Mouse (Mus musculus): ENCODE measurements around the gene Nipsnap1. TPM values are rescaled to one million over a fixed set of nuclear protein-coding genes. Genes with fewer than 3 reads are reported as not detected.

The Nipsnap1 gene
- polyA plus RNA-seq (2015; fragmentation: Nextera tagmentation; extraction: Ambion mirVana): 75.2 and 78.7 TPM in 2 replicates

DNA sequence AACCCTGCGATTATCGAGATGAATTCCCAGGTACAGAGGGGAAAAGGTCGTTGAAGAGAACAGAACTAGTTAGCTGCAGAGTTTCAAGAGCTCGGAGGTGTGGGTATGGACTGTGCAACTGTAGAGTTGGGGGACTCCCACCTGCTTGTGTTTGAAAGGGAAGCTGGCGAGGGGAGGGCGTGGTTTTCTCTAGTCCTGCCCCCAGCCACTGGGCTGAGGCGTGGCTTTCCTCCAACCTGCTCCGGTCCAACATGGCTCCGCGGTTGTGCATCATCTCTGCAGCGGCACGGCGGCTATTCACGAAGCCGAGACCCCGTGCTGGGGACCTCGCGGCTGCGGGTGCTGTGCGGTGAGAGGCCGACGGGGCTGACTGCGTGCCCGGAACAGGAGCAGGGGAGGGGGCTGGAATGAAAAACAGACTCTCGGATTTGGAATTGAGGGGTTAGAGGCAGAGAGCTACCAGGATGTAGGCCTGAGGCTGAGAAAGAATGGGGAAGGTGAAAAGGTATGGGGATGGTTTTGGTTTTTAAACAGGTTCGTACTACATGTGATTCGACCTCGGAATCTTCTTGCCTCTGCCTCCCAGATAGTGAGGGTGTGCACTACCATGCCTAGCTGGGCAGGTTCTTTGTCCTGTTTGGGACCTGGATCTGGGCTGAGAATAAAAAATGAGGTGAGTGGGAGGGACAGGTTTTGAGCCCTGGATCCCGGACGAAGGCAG, at the start of gene Nipsnap1:
Nipsnap1 (plus strand) TSS at position 197 of the 721 bp plus-strand sequence.
- Histone ChIP-seq H3K27me3 (no peaks in the 10 kb centered on the region), H3K36me3 (peaks cover 12% of the 10 kb centered on the region), H3K27ac (no peak within 1 kb of the TSS; the same call in 1 of the 2 replicates), H3K4me3 (peak within 1 kb of the TSS; percentile 78), H3K9me3 (no peaks in the 10 kb centered on the region), H3K9ac (peak within 1 kb of the TSS; percentile 79), H3K4me2 (replicated peaks) (peak within 1 kb of the TSS; percentile 78), H3K4me1 (peaks cover 12% of the 10 kb centered on the region)
- peak; percentile 93 for ATAC-seq (ENCODE audit: low FRiP score, low read depth)
- 1% methylated on average over 30 of the region's 30 CpGs for WGBS

DNA sequence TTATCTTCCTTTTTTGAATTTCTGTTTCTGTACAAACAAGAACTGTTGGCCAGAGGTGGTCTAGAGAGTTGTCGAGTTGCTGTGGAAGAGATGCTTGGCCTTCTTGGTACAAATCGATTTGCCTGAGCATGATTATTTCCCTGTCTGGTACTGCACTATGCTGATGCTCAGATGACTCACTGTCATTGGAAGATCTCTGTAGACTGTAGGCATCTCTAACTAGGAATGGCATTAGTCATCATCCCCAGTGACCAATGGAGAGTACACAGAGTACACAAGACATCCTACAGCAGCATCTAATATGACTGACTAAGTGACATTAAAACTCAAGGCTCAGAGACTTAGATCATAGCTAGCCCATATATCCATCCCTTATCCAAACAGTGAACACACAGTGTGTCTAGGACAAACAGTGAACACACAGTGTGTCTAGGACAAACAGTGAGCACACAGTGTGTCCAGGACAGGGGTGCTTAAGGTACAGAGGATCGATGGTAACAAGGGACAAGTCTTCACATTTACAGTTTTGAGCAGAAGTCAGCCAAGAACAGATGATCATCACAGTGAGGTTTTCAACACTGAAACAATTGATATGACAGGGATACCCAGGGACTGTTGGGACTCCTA, 47.5 kb upstream of the Nipsnap1 start:
- no peaks in the 10 kb centered on the region for H3K9me3 ChIP-seq
- no peaks in the 10 kb centered on the region; the same call in 1 of the 2 replicates for H3K4me1 ChIP-seq
- no peak overlapping the region for H3K27ac ChIP-seq
- 93% methylated on average over 3 of the region's 3 CpGs for WGBS
- ATAC-seq (ENCODE audit: low FRiP score, low read depth): no peak
- no peak overlapping the region for H3K4me3 ChIP-seq
- no peak overlapping the region for H3K9ac ChIP-seq
- no peaks in the 10 kb centered on the region for H3K27me3 ChIP-seq
- H3K36me3 ChIP-seq: no peaks in the 10 kb centered on the region
- H3K4me2 ChIP-seq (replicated peaks): no peak overlapping the region

DNA sequence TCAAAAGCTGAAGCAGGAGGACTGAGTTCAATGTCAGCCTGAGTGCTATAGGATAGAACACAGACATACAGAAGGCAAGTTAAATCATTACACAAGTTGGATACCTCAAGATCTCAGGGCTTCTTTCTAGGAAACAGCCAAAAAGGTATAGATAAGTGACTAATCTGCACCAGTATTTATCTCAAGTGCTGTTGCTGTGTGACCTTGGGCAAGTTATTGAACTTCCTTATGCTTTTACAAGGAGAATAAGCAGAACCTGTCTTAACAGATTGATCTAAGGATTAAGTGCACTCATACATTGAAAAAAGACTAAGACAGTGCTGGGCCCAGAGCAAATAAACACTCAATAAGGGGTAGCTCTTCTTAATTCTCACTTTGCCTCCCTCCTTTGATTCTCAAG, 46.4 kb upstream of the Nipsnap1 start:
- Histone ChIP-seq H3K27ac (no peak overlapping the region), H3K9ac (no peak overlapping the region), H3K36me3 (no peaks in the 10 kb centered on the region), H3K27me3 (no peaks in the 10 kb centered on the region), H3K9me3 (no peaks in the 10 kb centered on the region), H3K4me3 (no peak overlapping the region), H3K4me1 (no peaks in the 10 kb centered on the region), H3K4me2 (replicated peaks) (no peak overlapping the region)
- ATAC-seq (ENCODE audit: low FRiP score, low read depth): no peak

DNA sequence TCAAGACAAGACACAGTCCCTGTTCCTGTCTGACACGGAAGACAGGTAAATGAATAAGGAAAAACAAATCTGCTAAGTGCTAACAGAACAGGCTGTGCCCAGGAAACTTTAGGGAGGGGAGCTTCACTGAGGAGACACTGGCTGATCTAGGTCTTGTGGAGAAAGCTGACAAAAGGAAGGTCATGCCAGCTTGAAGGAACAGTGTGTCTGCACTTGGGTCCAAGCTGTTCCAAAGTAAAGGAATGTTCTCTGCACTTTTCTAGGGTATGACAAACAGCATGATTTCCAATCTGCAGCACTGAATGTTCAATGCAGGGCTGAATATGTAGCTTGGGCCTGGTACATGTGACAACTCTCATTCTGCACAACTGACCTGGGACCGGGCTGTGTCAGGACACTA, 45.8 kb upstream of the Nipsnap1 start:
- H3K9me3 ChIP-seq: no peaks in the 10 kb centered on the region
- WGBS: 82% methylated on average over 2 of the region's 2 CpGs
- no peaks in the 10 kb centered on the region for H3K36me3 ChIP-seq
- no peaks in the 10 kb centered on the region for H3K27me3 ChIP-seq
- no peak overlapping the region for H3K4me3 ChIP-seq
- H3K4me2 ChIP-seq (replicated peaks): no peak overlapping the region
- H3K4me1 ChIP-seq: no peaks in the 10 kb centered on the region
- ATAC-seq (ENCODE audit: low FRiP score, low read depth): no peak
- H3K27ac ChIP-seq: no peak overlapping the region
- no peak overlapping the region for H3K9ac ChIP-seq

DNA sequence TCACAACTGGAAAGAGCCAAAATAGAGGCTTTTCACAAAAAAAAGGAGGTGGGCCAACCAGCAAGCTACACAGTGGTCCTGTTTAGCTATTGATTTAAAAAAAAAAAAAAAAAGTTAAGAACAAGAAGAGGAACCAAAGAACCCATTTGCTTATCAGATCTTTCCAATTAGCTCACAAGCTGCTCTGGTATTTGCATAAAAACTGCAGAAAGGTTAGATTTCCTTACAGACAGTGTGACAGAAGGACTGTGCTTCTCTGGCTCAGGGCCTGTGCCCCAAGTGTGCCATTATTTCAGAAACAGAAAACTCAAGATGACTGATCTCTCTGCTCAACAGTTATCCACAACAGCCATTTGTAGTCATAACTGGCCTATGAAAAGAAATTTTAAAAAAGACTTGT, 42.7 kb upstream of the Nipsnap1 start:
- H3K4me1 ChIP-seq: no peaks in the 10 kb centered on the region
- no peak overlapping the region for H3K27ac ChIP-seq
- no peaks in the 10 kb centered on the region for H3K9me3 ChIP-seq
- no peaks in the 10 kb centered on the region for H3K36me3 ChIP-seq
- no peak overlapping the region for H3K4me3 ChIP-seq
- H3K27me3 ChIP-seq: no peaks in the 10 kb centered on the region
- ATAC-seq (ENCODE audit: low FRiP score, low read depth): no peak
- H3K4me2 ChIP-seq (replicated peaks): no peak overlapping the region
- no peak overlapping the region for H3K9ac ChIP-seq

DNA sequence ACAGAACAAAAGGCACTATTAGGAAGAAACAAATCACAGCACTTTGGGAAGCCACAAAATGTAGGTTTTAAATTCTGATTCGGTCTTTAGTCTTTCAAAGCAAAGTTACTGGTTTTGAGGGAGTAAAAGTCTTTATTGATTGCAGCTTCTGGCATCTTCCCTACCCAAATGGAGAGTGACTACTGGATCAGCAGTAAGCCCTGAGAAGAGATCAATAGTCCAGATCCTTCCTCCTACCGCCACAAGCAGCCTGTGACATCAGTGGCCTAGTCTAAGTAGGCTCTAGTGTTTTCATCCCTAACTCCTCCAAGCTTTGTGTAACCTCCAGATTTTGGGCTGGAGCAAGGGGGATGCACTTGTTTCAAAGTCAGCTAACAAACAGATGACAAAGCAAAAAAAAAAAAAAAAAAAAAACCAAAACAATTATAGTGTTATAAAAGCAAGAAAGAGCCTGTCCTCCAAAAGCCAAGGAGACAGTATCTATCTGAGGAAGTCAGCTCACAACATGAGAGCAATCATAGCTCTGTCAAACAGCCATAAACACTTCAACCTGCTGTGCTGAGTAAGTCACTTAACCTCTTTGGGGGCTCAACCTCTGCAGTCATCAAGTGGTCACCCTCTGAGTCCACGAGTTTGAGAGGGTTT, 40.3 kb upstream of the Nipsnap1 start:
- no peaks in the 10 kb centered on the region for H3K36me3 ChIP-seq
- no peak overlapping the region for H3K9ac ChIP-seq
- no peaks in the 10 kb centered on the region for H3K9me3 ChIP-seq
- no peaks in the 10 kb centered on the region; the same call in 1 of the 2 replicates for H3K4me1 ChIP-seq
- 74% methylated on average over 3 of the region's 3 CpGs for WGBS
- no peak overlapping the region for H3K4me2 ChIP-seq (replicated peaks)
- no peaks in the 10 kb centered on the region for H3K27me3 ChIP-seq
- no peak overlapping the region for H3K4me3 ChIP-seq
- no peak overlapping the region for H3K27ac ChIP-seq
- ATAC-seq (ENCODE audit: low FRiP score, low read depth): no peak

DNA sequence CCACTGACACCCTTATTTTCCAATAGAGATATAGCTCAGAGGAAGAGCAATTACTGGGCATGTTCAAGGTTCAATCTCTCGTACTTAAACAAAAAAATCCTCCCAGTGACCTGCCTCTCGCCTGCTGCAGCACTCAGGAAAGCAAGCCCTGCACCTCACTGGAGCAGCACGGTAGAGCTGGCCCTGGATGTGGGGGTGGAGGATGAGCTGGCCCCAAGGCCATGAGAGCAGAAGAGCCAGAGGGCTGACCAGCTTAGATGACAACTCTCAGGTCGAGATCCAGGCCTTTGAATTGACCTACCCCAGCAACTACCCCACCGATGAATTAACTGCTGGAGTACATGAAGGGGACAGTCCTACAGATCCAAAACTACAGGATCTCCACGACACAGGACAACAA, 38.3 kb upstream of the Nipsnap1 start:
- Histone ChIP-seq H3K9me3 (no peaks in the 10 kb centered on the region), H3K9ac (no peak overlapping the region; the same call in 1 of the 2 replicates), H3K36me3 (no peaks in the 10 kb centered on the region), H3K27ac (no peak overlapping the region), H3K27me3 (no peaks in the 10 kb centered on the region), H3K4me1 (no peaks in the 10 kb centered on the region; the same call in 1 of the 2 replicates), H3K4me3 (no peak overlapping the region), H3K4me2 (replicated peaks) (no peak overlapping the region)
- ATAC-seq (ENCODE audit: low FRiP score, low read depth): no peak
- WGBS: 77% methylated on average over 6 of the region's 6 CpGs

DNA sequence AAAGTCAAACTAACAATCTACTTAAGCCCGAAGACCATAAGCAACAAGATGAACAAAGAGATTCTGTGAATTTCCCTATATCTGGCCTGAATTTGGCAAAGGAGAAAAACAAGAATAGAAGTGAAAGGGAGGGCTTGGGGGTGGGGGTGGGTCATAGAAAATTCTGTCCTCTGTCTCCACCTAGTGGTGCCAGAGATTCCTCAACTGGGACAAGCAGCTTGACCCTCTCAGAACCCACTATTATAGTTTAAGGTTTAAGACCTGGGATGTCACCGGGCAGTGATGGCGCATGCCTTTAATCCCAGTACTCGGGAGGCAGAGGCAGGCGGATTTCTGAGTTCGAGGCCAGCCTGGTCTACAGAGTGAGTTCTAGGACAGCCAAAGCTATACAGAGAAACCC, 37.0 kb upstream of the Nipsnap1 start:
- Histone ChIP-seq H3K9me3 (no peaks in the 10 kb centered on the region), H3K4me3 (no peak overlapping the region), H3K27me3 (no peaks in the 10 kb centered on the region), H3K4me1 (no peaks in the 10 kb centered on the region; the same call in 1 of the 2 replicates), H3K4me2 (replicated peaks) (no peak overlapping the region), H3K9ac (no peak overlapping the region), H3K36me3 (no peaks in the 10 kb centered on the region), H3K27ac (no peak overlapping the region)
- WGBS: 69% methylated on average over 6 of the region's 6 CpGs
- no peak for ATAC-seq (ENCODE audit: low FRiP score, low read depth)

DNA sequence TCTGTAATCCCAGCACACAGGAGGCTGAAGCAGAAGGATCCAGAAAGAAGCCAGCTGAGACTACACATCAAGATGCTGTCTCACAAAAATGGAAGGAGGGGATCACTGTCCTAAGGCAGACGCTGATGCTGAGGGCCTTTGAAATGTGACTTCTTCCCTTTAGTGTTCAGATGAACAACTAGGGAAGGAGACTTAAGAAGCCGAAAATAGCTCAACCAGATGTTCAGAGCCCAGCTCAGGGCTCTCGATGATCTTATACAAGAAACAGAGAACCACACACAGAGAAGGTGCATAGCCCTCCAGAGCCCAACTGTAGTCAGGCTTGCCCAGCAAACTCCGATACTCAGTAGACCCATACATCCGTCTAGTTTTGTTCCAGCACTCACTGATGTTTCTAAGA, 36.4 kb upstream of the Nipsnap1 start:
- H3K4me3 ChIP-seq: no peak overlapping the region
- H3K4me2 ChIP-seq (replicated peaks): no peak overlapping the region
- H3K27ac ChIP-seq: no peak overlapping the region; the same call in 1 of the 2 replicates
- H3K9me3 ChIP-seq: no peaks in the 10 kb centered on the region
- ATAC-seq (ENCODE audit: low FRiP score, low read depth): no peak
- no peaks in the 10 kb centered on the region; the same call in 1 of the 2 replicates for H3K4me1 ChIP-seq
- no peaks in the 10 kb centered on the region for H3K27me3 ChIP-seq
- 67% methylated on average over 5 of the region's 5 CpGs for WGBS
- no peak overlapping the region for H3K9ac ChIP-seq
- H3K36me3 ChIP-seq: no peaks in the 10 kb centered on the region

DNA sequence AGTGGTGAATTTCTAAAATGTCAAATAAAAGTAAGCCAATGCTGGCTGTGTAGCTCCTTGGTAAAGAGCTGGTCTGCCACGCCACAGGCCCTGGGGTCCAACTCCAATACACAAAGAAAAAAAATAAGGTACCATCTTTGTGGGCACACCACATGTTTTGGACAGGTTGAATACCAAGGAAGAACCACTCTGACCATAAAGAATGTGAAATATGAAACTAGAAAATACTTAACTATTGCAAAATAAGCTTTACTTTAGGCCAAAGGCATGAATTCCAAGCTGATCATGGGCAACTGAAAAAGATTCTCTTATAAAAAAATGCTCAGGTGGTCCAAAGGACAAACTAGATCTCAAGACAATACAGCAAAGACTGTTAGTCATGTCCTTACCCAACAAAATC, 35.5 kb upstream of the Nipsnap1 start:
- ATAC-seq (ENCODE audit: low FRiP score, low read depth): no peak
- Histone ChIP-seq H3K4me2 (replicated peaks) (no peak overlapping the region), H3K36me3 (no peaks in the 10 kb centered on the region), H3K4me3 (no peak overlapping the region), H3K9ac (no peak overlapping the region), H3K9me3 (no peaks in the 10 kb centered on the region), H3K4me1 (no peaks in the 10 kb centered on the region; the same call in 1 of the 2 replicates), H3K27me3 (no peaks in the 10 kb centered on the region), H3K27ac (no peak overlapping the region)
- WGBS: 93% methylated on average over 1 of the region's 1 CpGs

DNA sequence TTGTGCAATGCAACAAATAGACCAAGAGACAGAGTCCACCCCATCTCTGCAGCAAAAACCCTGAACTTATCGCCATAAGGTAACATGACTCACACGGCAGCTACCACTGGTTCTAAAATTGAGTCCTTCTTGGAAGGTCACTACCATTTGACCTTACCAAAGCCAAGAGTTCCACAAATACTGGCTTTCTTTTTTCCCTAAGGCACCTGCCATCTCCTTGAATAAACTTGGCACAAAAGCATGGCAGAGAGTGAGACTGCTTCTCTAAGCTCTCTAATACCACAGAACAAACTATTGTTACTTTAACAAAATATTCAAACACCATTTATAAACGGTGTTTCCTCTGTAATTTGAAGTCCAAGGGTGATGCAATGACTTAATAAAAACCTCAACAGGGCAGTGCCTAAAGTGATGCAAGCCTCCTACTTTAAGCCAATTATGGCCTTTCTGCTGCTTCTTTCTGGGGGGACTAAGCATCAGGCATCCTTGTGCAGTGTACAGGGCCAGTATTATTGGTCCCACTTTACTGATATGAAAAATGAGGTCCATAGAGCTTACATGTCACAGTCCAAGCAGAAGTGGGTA, 32.7 kb upstream of the Nipsnap1 start:
- H3K4me1 ChIP-seq: no peaks in the 10 kb centered on the region; the same call in 1 of the 2 replicates
- H3K27me3 ChIP-seq: no peaks in the 10 kb centered on the region
- no peak for ATAC-seq (ENCODE audit: low FRiP score, low read depth)
- no peak overlapping the region for H3K4me3 ChIP-seq
- no peak overlapping the region for H3K4me2 ChIP-seq (replicated peaks)
- H3K9ac ChIP-seq: no peak overlapping the region
- H3K9me3 ChIP-seq: no peaks in the 10 kb centered on the region
- H3K36me3 ChIP-seq: 0 out of 2 replicates have a peak, but pooled peaks cover 3% of the 10 kb centered on the region
- H3K27ac ChIP-seq: no peak overlapping the region
- WGBS: 82% methylated on average over 3 of the region's 3 CpGs
